Mouse (Mus musculus) B cell, adult (primary cell): Measurements from ENCODE around the gene Phf5a. TPM values are rescaled to one million over a fixed set of nuclear protein-coding genes. Genes with fewer than 3 reads are reported as not detected.

ENCODE experiments used
- total RNA-seq: library from RNA; stranded (reverse); gene quantifications from 4 replicates; pipeline ENCODE4 v1.2.4, GENCODE M21; 2023; ENCODE audit not compliant: inconsistent age

Phf5a gene
- total RNA-seq = 60.1 to 67.5 TPM (median 62.8 TPM) in 4 replicates

DNA sequence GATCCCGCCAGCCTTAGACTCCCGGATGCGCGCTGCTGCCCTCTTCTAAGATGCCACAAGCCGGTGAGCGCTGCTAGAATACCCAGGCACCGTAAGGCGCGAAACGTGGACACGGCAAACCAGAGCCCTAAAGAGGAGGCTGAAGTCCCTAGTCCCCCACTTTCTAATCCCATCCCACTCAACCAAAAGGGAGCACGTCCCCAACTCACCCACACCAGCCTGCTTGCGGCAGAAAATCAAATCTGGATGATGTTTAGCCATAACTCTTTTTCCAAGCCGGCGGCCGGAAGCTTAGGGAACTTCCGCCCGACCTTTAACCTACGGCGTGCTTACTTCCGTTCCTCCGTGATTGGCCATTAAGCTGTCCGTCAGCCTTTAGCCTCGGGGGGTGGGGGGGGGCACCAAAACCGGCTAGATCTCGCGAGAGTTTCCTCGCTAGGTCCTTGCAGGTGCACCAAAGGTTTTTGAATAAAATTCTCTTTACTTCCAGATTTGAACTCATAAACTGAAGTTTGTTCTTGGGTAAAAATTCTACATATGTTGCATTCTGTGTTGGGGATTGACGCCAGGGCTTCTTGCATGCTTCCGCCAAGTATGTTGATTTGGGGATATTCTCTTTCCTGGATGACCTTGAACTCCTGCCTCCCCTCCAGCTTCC lies at the start of gene Phf5a:
TSS of gene Phf5a (minus strand) at position 308 of the 658 bp plus-strand sequence.

DNA sequence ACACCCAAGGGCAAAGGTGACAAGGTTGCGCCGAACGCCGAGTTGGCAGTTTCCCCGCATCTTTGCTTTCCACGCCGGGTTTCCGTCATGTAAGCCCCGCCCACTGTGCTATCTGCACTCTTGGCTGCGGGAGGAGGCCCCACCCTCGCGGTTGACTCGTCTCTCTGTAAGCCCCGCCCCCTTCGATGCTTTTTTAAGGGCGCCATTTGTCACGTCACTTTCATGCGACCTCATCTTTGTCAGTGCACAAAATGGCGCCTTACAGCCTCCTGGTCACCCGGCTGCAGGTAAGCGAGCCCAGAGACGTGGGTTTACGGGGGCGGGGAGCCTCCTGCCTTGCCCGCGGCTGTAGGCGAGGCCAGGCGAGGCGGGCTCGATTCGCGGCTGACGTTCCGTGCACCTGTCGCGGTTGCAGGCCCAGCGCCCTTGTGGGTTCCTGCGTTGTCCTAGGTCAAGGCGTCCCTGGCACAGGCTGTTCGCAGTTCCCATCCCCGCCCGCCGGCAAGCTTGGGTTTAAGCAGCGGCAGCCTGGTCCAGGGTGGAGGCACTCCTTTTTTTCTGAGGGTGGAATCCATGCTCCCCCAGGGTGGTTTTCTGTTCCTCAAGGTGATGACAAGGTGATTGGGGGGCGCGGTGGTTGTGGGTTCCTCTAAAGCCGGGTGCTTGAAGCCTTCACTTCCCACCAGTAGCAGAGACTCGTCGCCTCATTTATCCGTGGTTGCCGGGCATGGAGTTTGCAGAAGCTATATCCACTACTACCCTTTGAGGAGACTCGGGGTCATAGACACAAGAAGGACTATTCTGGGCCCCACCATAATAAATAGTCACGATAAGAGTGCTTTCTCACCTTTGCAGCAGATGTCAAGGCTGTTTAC lies 788 bp upstream of the Phf5a start, which contains the start of gene Aco2:
TSS of gene Aco2 (plus strand) at position 48 of the 875 bp plus-strand sequence.

DNA sequence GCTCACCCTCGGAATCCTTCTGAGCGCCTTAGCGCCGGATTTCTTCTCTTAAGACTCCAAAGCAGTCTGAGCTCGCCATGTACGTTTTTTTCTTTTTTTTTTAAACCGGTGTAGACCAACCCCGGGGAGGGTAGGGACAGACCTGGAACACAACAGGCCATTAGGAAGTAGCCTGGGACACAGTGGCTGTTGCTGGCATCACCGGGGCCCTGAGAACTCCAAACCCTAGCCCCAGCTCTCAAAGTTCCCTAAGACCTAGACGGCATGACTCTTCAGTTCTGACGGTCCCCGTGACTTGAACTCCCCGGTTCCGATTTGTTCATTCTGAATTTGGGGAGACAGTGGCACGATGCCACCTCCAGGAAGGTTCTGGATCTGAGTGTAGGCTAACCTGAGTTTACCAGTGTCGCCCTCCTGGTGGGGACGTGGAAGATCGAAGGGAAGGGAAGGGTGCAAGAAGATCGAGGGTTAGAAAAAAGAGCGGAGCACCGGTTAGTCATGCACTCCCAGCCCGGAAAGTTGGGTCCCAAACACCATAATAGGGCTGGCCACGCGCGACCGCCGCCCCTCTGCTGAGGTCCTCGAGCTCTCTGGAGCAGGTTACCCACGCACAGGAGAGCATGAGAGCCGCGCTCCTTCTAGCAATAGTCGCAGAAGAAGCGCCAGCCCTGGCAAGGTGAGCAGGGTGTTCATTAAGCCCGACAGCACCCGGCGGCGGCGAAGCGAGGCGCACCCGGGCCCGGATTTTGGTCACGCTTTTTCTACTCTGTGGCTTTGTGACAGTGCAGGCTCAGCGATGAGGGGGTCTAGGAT lies 13.0 kb downstream of the Phf5a start, which contains the start of gene Tob2:
TSS of gene Tob2 (minus strand) at position 280 of the 813 bp plus-strand sequence.

Other genes with a start within 250 kb of the Phf5a start
- gene L3mbtl2, start 208.0 kb downstream of the Phf5a start, total RNA-seq = 37.6 to 54.5 TPM (median 41.1 TPM) in 4 replicates
- 0.67 TPM in 1 of 4 replicates, not detected in the others for gene Chadl, start 174.6 kb downstream of the Phf5a start, total RNA-seq
- 36.7 to 41.9 TPM (median 39.4 TPM) in 4 replicates for gene Zc3h7b, start 126.9 kb downstream of the Phf5a start, total RNA-seq
- gene Rangap1, start 126.4 kb downstream of the Phf5a start, total RNA-seq = 64.2 to 74.4 TPM (median 67.9 TPM) in 4 replicates
- 27.6 to 39.1 TPM (median 33.4 TPM) in 4 replicates for gene Tef, start 69.5 kb downstream of the Phf5a start, total RNA-seq
- 115 to 133 TPM (median 123 TPM) in 4 replicates for gene Tob2, start 13.1 kb downstream of the Phf5a start, total RNA-seq
- gene Aco2, start 398 bp upstream of the Phf5a start, total RNA-seq = 141 to 151 TPM (median 145 TPM) in 4 replicates
- gene Polr3h, start 54.3 kb upstream of the Phf5a start, total RNA-seq = 15.0 to 23.3 TPM (median 17.1 TPM) in 4 replicates
- gene Csdc2, start 64.8 kb upstream of the Phf5a start, total RNA-seq = 0.29 to 0.81 TPM (median 0.42 TPM) in 3 of 4 replicates, not detected in the other
- gene Pmm1, start 89.0 kb upstream of the Phf5a start, total RNA-seq = 18.0 to 24.3 TPM (median 21.2 TPM) in 4 replicates
- gene 1700029P11Rik, start 108.6 kb upstream of the Phf5a start, total RNA-seq = not detected in 4 replicates
- gene Xrcc6, start 115.9 kb upstream of the Phf5a start, total RNA-seq = 32.1 to 42.1 TPM (median 33.8 TPM) in 4 replicates
- 26.4 to 39.9 TPM (median 27.9 TPM) in 4 replicates for gene Desi1, start 162.0 kb upstream of the Phf5a start, total RNA-seq
- gene Snu13, start 175.7 kb upstream of the Phf5a start, total RNA-seq = 96.9 to 103 TPM (median 102 TPM) in 4 replicates
- not detected in 4 replicates for gene 4930407I10Rik, start 187.2 kb upstream of the Phf5a start, total RNA-seq
- gene Mei1, start 198.1 kb upstream of the Phf5a start, total RNA-seq = not detected in 4 replicates